Mouse (Mus musculus): Measurements from ENCODE around the gene Serpina7.

Gene Serpina7

GRCm38 (mm10) chrX:139085077-139085476 lies at the start of gene Serpina7:
TSS of gene Serpina7 (minus strand) at chrX:139085236.
- no peak for DNase-seq (ENCODE audit: low read depth, low spot score)

GRCm38 (mm10) chrX:139134031-139134430 lies 49.0 kb upstream of the Serpina7 start:
- DNase-seq (ENCODE audit: low read depth, low spot score) = no peak

- no peak for DNase-seq (ENCODE audit: low read depth, low spot score)
Observed at GRCm38 (mm10) chrX:139097197-139097596, 12.2 kb upstream of the Serpina7 start.

- no peak for DNase-seq (ENCODE audit: low read depth, low spot score)
Observed at GRCm38 (mm10) chrX:139085943-139086342, 907 bp upstream of the Serpina7 start, which contains the start of gene 4930513O06Rik. TSS of gene 4930513O06Rik (plus strand) at chrX:139086243.

- no peak for DNase-seq (ENCODE audit: low read depth, low spot score)
Observed at GRCm38 (mm10) chrX:139078493-139078892, 6.5 kb downstream of the Serpina7 start.

GRCm38 (mm10) chrX:139064078-139064477 lies 21.0 kb downstream of the Serpina7 start:
- DNase-seq (ENCODE audit: low read depth, low spot score) = no peak

GRCm38 (mm10) chrX:139053149-139053548 lies 31.9 kb downstream of the Serpina7 start:
- DNase-seq (ENCODE audit: low read depth, low spot score) = no peak

- DNase-seq (ENCODE audit: low read depth, low spot score) = no peak
Observed at GRCm38 (mm10) chrX:139051976-139052375, 33.1 kb downstream of the Serpina7 start.

- DNase-seq (ENCODE audit: low read depth, low spot score) = no peak
Observed at GRCm38 (mm10) chrX:139041148-139041547, 43.9 kb downstream of the Serpina7 start.

GRCm38 (mm10) chrX:139039314-139039713 lies 45.7 kb downstream of the Serpina7 start:
- DNase-seq (ENCODE audit: low read depth, low spot score) = no peak

GRCm38 (mm10) chrX:139037666-139038065 lies 47.4 kb downstream of the Serpina7 start:
- no peak for DNase-seq (ENCODE audit: low read depth, low spot score)
